Mouse (Mus musculus) left cerebral cortex, postnatal 25 days (tissue): ENCODE data around the gene Cacnb3. TPM values are rescaled to one million over a fixed set of nuclear protein-coding genes. Genes with fewer than 3 reads are reported as not detected.

ENCODE experiments used
- DNase-seq, 2 experiments: peaks; one replicate each; pipeline ENCODE4 v3.0.0; 2022; ENCODE audit warnings: low spot score in 2 of 2, mixed read lengths in 1 of 2
- intact Hi-C: fragments of 180-260 bp; cut with DNase I; formaldehyde crosslinking; loops from one replicate; pipeline ENCODE4 v1.15.1; 2025
- total RNA-seq, 2 experiments: library from RNA; stranded (reverse); gene quantifications; 2 replicates each; pipeline ENCODE4 v1.2.3; 2021

The Cacnb3 gene
- total RNA-seq, 2 experiments from 2014 or later = 277 to 286 TPM

GRCm38 (mm10) chr15:98608784-98609250 is 21.8 kb upstream of the Cacnb3 start:
- DNase-seq = no peak

GRCm38 (mm10) chr15:98609331-98610130 is 21.1 kb upstream of the Cacnb3 start, which contains the start of gene Adcy6:
TSS of gene Adcy6 (minus strand) at chr15:98610076.
- peak; percentile 71 to 82 for DNase-seq
- intact Hi-C loops = no loop called here

More at GRCm38 (mm10) chr15:98608784-98609250, 21.8 kb upstream of the Cacnb3 start:
- intact Hi-C loops = no loop called here

GRCm38 (mm10) chr15:98610131-98610633 is 20.5 kb upstream of the Cacnb3 start:
- intact Hi-C loops = no loop called here
- DNase-seq = no peak

- intact Hi-C loops = no loop called here
- no peak for DNase-seq
Observed at GRCm38 (mm10) chr15:98612229-98612628, 18.4 kb upstream of the Cacnb3 start.

- no peak for DNase-seq
- intact Hi-C loops = no loop called here
Observed at GRCm38 (mm10) chr15:98614551-98614950, 16.1 kb upstream of the Cacnb3 start.

- intact Hi-C loops = loop anchor here (5.0 kb wide), 1 partner anchor 103 kb away; no protein-coding TSS in a partner anchor
- DNase-seq = no peak
Observed at GRCm38 (mm10) chr15:98614971-98615370, 15.7 kb upstream of the Cacnb3 start.

GRCm38 (mm10) chr15:98615751-98616150 is 14.9 kb upstream of the Cacnb3 start:
- DNase-seq = no peak
- intact Hi-C loops = loop anchor here (5.0 kb wide), 1 partner anchor 103 kb away; no protein-coding TSS in a partner anchor

- intact Hi-C loops = loop anchor here (1.0 to 5.0 kb wide), 2 partner anchors 36 to 104 kb away; no protein-coding TSS in a partner anchor
- DNase-seq = no peak
Observed at GRCm38 (mm10) chr15:98616362-98617175, 14.1 kb upstream of the Cacnb3 start.

- DNase-seq = peak; percentile 70 to 72
- intact Hi-C loops = loop anchor here (1.0 to 5.0 kb wide), 2 partner anchors 37 to 105 kb away; no protein-coding TSS in a partner anchor
Observed at GRCm38 (mm10) chr15:98617176-98617537, 13.5 kb upstream of the Cacnb3 start.

GRCm38 (mm10) chr15:98622199-98622598 is 8.4 kb upstream of the Cacnb3 start:
- DNase-seq = no peak
- intact Hi-C loops = no loop called here

- DNase-seq = no peak
- intact Hi-C loops = no loop called here
Observed at GRCm38 (mm10) chr15:98622721-98623120, 7.9 kb upstream of the Cacnb3 start.

GRCm38 (mm10) chr15:98623361-98623821 is 7.2 kb upstream of the Cacnb3 start:
- no peak for DNase-seq

GRCm38 (mm10) chr15:98626078-98626477 is 4.6 kb upstream of the Cacnb3 start:
- no peak for DNase-seq
- intact Hi-C loops = no loop called here

More at GRCm38 (mm10) chr15:98623361-98623821, 7.2 kb upstream of the Cacnb3 start:
- intact Hi-C loops = no loop called here

GRCm38 (mm10) chr15:98626487-98627212 is 4.0 kb upstream of the Cacnb3 start:
- intact Hi-C loops = no loop called here
- DNase-seq = no peak

GRCm38 (mm10) chr15:98628589-98629254 is 1.9 kb upstream of the Cacnb3 start:
- DNase-seq = no peak
- intact Hi-C loops = no loop called here

GRCm38 (mm10) chr15:98629464-98629863 is 1.2 kb upstream of the Cacnb3 start:
- intact Hi-C loops = no loop called here
- no peak for DNase-seq

GRCm38 (mm10) chr15:98631493-98631892 is 853 bp downstream of the Cacnb3 start:
- peak in 1 of 2 experiments; percentile 45 for DNase-seq
- intact Hi-C loops = no loop called here

- intact Hi-C loops = no loop called here
- peak; percentile 66 to 68 for DNase-seq
Observed at GRCm38 (mm10) chr15:98632107-98632744, 1.6 kb downstream of the Cacnb3 start.
